Mouse (Mus musculus) heart, postnatal 0 days (tissue): ENCODE data around the gene D10Wsu102e.

Experiments used
- CTCF ChIP-seq: IDR thresholded peaks from 2 replicates; pipeline ENCODE4 v1.5.1; 2016; ENCODE audit warnings: antibody characterized with exemption, control low read depth, low read depth
- EP300 ChIP-seq: IDR thresholded peaks from 2 replicates; pipeline ENCODE4 v1.6.1; 2016; ENCODE audit warnings: antibody characterized with exemption, low read depth

DNA sequence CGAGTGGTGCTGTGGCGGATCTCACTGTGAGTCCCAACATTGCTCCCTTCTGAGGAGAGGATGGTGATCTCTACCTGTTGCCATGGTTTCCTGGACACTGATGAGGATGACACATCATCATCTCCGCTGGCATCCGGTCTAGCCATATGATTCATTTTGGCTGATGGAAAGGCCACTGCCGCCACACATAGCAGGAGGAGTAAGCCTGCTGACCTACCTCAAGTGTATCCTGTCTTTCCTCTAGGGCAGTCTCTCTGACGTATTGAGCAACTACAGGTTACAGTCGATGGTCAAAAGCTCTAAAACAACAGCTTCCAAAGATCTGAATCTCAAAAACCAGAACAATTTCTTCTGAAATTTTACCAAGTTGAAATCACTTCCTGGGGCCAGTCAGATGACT is 39.2 kb upstream of the D10Wsu102e start:
- TF ChIP-seq CTCF (no peak), EP300 (no peak)
